Mouse (Mus musculus) CH12F3 (cell line): ENCODE measurements around the gene Gtf2a1l.

Source experiments
- in situ Hi-C: fragments of 300-500 bp; cut with MboI; formaldehyde crosslinking; loops from 2 replicates; pipeline ENCODE4 v1.14.3; 2020; ENCODE audit warnings: low sequenced_read_pairs

Gtf2a1l gene

GRCm38 (mm10) chr17:88763396-88764135 is 95.1 kb downstream of the Gtf2a1l start:
- in situ Hi-C loops: no loop called here

- in situ Hi-C loops: no loop called here
Observed at GRCm38 (mm10) chr17:88764136-88764485, 95.7 kb downstream of the Gtf2a1l start.
